Comparison of ENCODE assay signal across 8 mouse cellular contexts in the genomic region with DNA sequence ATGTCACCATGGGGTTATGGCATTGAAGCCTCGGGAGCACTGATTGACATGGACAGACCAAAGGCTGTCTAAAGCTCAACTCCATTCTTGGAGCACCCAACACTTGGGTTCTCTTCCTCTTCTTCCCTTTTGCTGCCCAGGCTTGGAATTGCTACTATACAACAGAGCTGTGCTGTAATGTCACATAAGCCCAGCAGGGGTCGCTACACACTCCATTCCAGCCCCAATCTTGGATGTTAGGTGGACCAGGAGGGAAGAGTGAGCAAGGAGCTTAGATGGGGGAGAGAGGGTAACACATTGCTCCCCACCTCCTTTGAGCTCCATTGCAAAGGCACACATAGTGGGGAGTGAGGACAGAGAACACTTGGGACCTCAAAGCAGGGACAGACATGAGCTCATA. TPM values are rescaled to one million over a fixed set of nuclear protein-coding genes. Genes with fewer than 3 reads are reported as not detected.
DNase-seq lines count a peak whose midpoint lies in the region; ATAC-seq lines count a peak whose summit lies in the region.
"Had no signal": no experiment of that assay in that cellular context is flagged by ENCODE, and none has a peak within 500 bp of the region (broad histone marks: within the 10 kb centered on the region; RNA-seq: fewer than 3 reads in every experiment).

No protein-coding gene starts in this region.

- DNase-seq in kidney, adult 9 months = peak; percentile 27
- DNase-seq in 3T3-L1 (ENCODE audit: low read depth, low spot score) = peak; percentile 46
- DNase-seq in CD4-positive helper T cell, adult 2 months (ENCODE audit: low read depth, low spot score) = peak; percentile 47
- peak; percentile 71 for DNase-seq in brain, adult 2 months (ENCODE audit: low read depth, low spot score)

- H3K27me3 ChIP-seq in kidney, embryonic 14.5 days (ENCODE audit: control insufficient read depth, insufficient read depth, low read length) = no peaks in the 10 kb centered on the region
- no peaks in the 10 kb centered on the region for H3K27me3 ChIP-seq in intestine, embryonic 15.5 days (replicated peaks)
- H3K27me3 ChIP-seq: limb, embryonic 15.5 days had no signal

- no peak overlapping the region for H3K4me3 ChIP-seq in kidney, embryonic 14.5 days (ENCODE audit: low read length)
- H3K4me3 ChIP-seq in intestine, embryonic 15.5 days (replicated peaks) = no peak overlapping the region
- H3K4me3 ChIP-seq: limb, embryonic 15.5 days had no signal

- H3K36me3 ChIP-seq in kidney, embryonic 14.5 days (ENCODE audit: control insufficient read depth, insufficient read depth, low read length) = no peaks in the 10 kb centered on the region
- no peaks in the 10 kb centered on the region for H3K36me3 ChIP-seq in intestine, embryonic 15.5 days
- H3K36me3 ChIP-seq: limb, embryonic 15.5 days had no signal

- WGBS in kidney, embryonic 14.5 days = 29% methylated on average over 2 of the region's 2 CpGs
- WGBS in intestine, embryonic 15.5 days = 15% methylated on average over 2 of the region's 2 CpGs

- no peak overlapping the region for H3K9ac ChIP-seq in kidney, embryonic 14.5 days (ENCODE audit: low read depth, low read length)
- H3K9ac ChIP-seq in intestine, embryonic 15.5 days = no peak overlapping the region
- H3K9ac ChIP-seq: limb, embryonic 15.5 days had no signal

- ATAC-seq in kidney, embryonic 14.5 days (ENCODE audit: low FRiP score, low TSS enrichment) = no peak
- ATAC-seq in megakaryocyte-erythroid progenitor cell, adult 5-6 weeks (replicated peaks; ENCODE audit: low FRiP score, low TSS enrichment, poor library complexity, severe bottlenecking) = peak; percentile 38; the same call in 1 of the 2 replicates
- ATAC-seq in intestine, embryonic 15.5 days = no peak

- no peaks in the 10 kb centered on the region for H3K9me3 ChIP-seq in kidney, embryonic 14.5 days (ENCODE audit: control insufficient read depth, low read length)
- no peaks in the 10 kb centered on the region for H3K9me3 ChIP-seq in intestine, embryonic 15.5 days
- H3K9me3 ChIP-seq: limb, embryonic 15.5 days had no signal

- H3K4me2 ChIP-seq in kidney, embryonic 14.5 days (replicated peaks; ENCODE audit: low read depth, low read length) = no peak overlapping the region
- no peak overlapping the region for H3K4me2 ChIP-seq in intestine, embryonic 15.5 days (replicated peaks)
- H3K4me2 ChIP-seq: limb, embryonic 15.5 days had no signal

- H3K4me1 ChIP-seq in kidney, embryonic 14.5 days (ENCODE audit: control insufficient read depth, insufficient read depth, low read length) = no peaks in the 10 kb centered on the region
- H3K4me1 ChIP-seq in intestine, embryonic 15.5 days (replicated peaks) = no peaks in the 10 kb centered on the region
- H3K4me1 ChIP-seq: limb, embryonic 15.5 days had no signal

- no peak overlapping the region for H3K27ac ChIP-seq in kidney, embryonic 14.5 days (ENCODE audit: low read depth, low read length)
- H3K27ac ChIP-seq in intestine, embryonic 15.5 days = no peak overlapping the region
- H3K27ac ChIP-seq: limb, embryonic 15.5 days had no signal

RNA-seq across cellular contexts. Expression of a gene that starts 6.2 kb away (rescaled TPM):
- 11.0 and 16.4 TPM in 2 replicates for polyA plus RNA-seq in kidney, embryonic 14.5 days (2014; fragmentation: Nextera tagmentation; extraction: Ambion mirVana)
- total RNA-seq in megakaryocyte-erythroid progenitor cell, adult 5-6 weeks (2014; fragmentation: Nextera tagmentation) = 4.7 and 19.4 TPM in 2 replicates
- 4.5 and 6.0 TPM in 2 replicates for total RNA-seq in megakaryocyte-erythroid progenitor cell, adult 5-6 weeks (2017)
- 15.4 and 16.6 TPM in 2 replicates for polyA plus RNA-seq in intestine, embryonic 15.5 days (2015; fragmentation: Nextera tagmentation; extraction: Ambion mirVana)

RNA-seq across cellular contexts. Expression of a gene that starts 17.1 kb away (rescaled TPM):
- 10.2 and 13.2 TPM in 2 replicates for polyA plus RNA-seq in kidney, embryonic 14.5 days (2014; fragmentation: Nextera tagmentation; extraction: Ambion mirVana)
- total RNA-seq in megakaryocyte-erythroid progenitor cell, adult 5-6 weeks (2014; fragmentation: Nextera tagmentation) = not detected in 2 replicates
- total RNA-seq in megakaryocyte-erythroid progenitor cell, adult 5-6 weeks (2017) = not detected in 2 replicates
- 3.5 and 5.7 TPM in 2 replicates for polyA plus RNA-seq in intestine, embryonic 15.5 days (2015; fragmentation: Nextera tagmentation; extraction: Ambion mirVana)
